Comparison of ENCODE assay signal across 8 mouse cellular contexts in genomic region chrY:90744381-90744981, GRCm38 (mm10). TPM values are rescaled to one million over a fixed set of nuclear protein-coding genes. Genes with fewer than 3 reads are reported as not detected.
DNase-seq lines count a peak whose midpoint lies in the region; ATAC-seq lines count a peak whose summit lies in the region.
"Not testable (repeated sequence)": the region's sequence is repeated elsewhere in the genome, so short reads cannot be mapped to it uniquely, and the experiment has no call there.

No protein-coding gene starts in this region.

- H3K27me3 ChIP-seq in forebrain, embryonic 14.5 days (replicated peaks; ENCODE audit: control insufficient read depth, insufficient read depth, low read length); liver, embryonic 15.5 days; neural tube, embryonic 12.5 days (replicated peaks): not testable (repeated sequence)

- ATAC-seq in CD4-positive, CD25-positive, alpha-beta regulatory T cell, adult 4 months = peak; percentile 72
- peak; percentile 96 for ATAC-seq in forebrain, embryonic 14.5 days
- ATAC-seq in liver, embryonic 15.5 days (ENCODE audit: insufficient read depth) = peak; percentile 85
- ATAC-seq in neural tube, embryonic 12.5 days (ENCODE audit: low FRiP score, low read depth) = peak; percentile 88

- H3K4me1 ChIP-seq in forebrain, embryonic 14.5 days (ENCODE audit: control insufficient read depth, insufficient read depth, low read length); liver, embryonic 15.5 days (replicated peaks); neural tube, embryonic 12.5 days: not testable (repeated sequence)

- H3K9ac ChIP-seq in forebrain, embryonic 14.5 days (ENCODE audit: low read length); liver, embryonic 15.5 days; neural tube, embryonic 12.5 days: not testable (repeated sequence)

- H3K4me3 ChIP-seq in forebrain, embryonic 14.5 days (ENCODE audit: low read depth, low read length) = peak overlapping the region; percentile 12; the same call in 1 of the 2 replicates
- H3K4me3 ChIP-seq in liver, embryonic 15.5 days (replicated peaks) = peak overlapping the region; percentile 43
- 0 out of 2 replicates have a peak overlapping the region, but pooled peaks have one; percentile 13 for H3K4me3 ChIP-seq in neural tube, embryonic 12.5 days

- H3K9me3 ChIP-seq in forebrain, embryonic 14.5 days (replicated peaks; ENCODE audit: control insufficient read depth, low read length) = peaks cover 27% of the 10 kb centered on the region
- H3K9me3 ChIP-seq in liver, embryonic 15.5 days (replicated peaks) = peaks cover 36% of the 10 kb centered on the region
- peaks cover 44% of the 10 kb centered on the region for H3K9me3 ChIP-seq in neural tube, embryonic 12.5 days

- peaks cover 25% of the 10 kb centered on the region for H3K36me3 ChIP-seq in forebrain, embryonic 14.5 days (ENCODE audit: control insufficient read depth, insufficient read depth, low read length)
- peaks cover 46% of the 10 kb centered on the region for H3K36me3 ChIP-seq in liver, embryonic 15.5 days (replicated peaks)
- H3K36me3 ChIP-seq in neural tube, embryonic 12.5 days = peaks cover 39% of the 10 kb centered on the region

- H3K4me2 ChIP-seq in forebrain, embryonic 14.5 days (ENCODE audit: low read length) = not testable (repeated sequence)
- peak overlapping the region; percentile 58 for H3K4me2 ChIP-seq in liver, embryonic 15.5 days
- peak overlapping the region; percentile 27 for H3K4me2 ChIP-seq in neural tube, embryonic 12.5 days (replicated peaks)

- not testable (repeated sequence) for H3K27ac ChIP-seq in forebrain, embryonic 14.5 days (ENCODE audit: low read depth, low read length); neural tube, embryonic 12.5 days
- H3K27ac ChIP-seq in liver, embryonic 15.5 days (replicated peaks) = peak overlapping the region; percentile 19; the same call in 1 of the 2 replicates

- WGBS in forebrain, embryonic 14.5 days = 73% methylated on average over 51 of the region's 51 CpGs
- 58% methylated on average over 51 of the region's 51 CpGs for WGBS in liver, embryonic 15.5 days (ENCODE audit: insufficient replicate concordance)
- WGBS in neural tube, embryonic 12.5 days = 68% methylated on average over 51 of the region's 51 CpGs

- intact Hi-C loops in heart, postnatal 10 days (cut with DNase I) = not testable (repeated sequence)

- DNase-seq in cerebellum, adult 11 months = peak; percentile 95
- peak; percentile 85 for DNase-seq in forebrain, embryonic 14.5 days (ENCODE audit: low spot score)
- peak; percentile 79 to 95 for DNase-seq in heart, postnatal 10 days
- peak; percentile 93 to 95 for DNase-seq in kidney, postnatal 4 days
- peak; percentile 92 for DNase-seq in testis, postnatal 10 days (ENCODE audit: low spot score)

RNA-seq across cellular contexts. Expression of gene Gm21860, which starts 10.1 kb away (rescaled TPM):
- polyA plus RNA-seq in CD4-positive, CD25-positive, alpha-beta regulatory T cell, adult 4 months (2017; shearing (Covaris generic)) = not detected
- not detected in 2 replicates for polyA plus RNA-seq in forebrain, embryonic 14.5 days (2014; fragmentation: Nextera tagmentation; extraction: Ambion mirVana)
- not detected for total RNA-seq in heart, postnatal 10 days (2021)
- not detected in 2 replicates for polyA plus RNA-seq in liver, embryonic 15.5 days (2015; fragmentation: Nextera tagmentation; extraction: Ambion mirVana)
- polyA plus RNA-seq in neural tube, embryonic 12.5 days (2016; fragmentation: Nextera tagmentation; extraction: Ambion mirVana) = not detected in 2 replicates

RNA-seq across cellular contexts. Expression of gene Gm47283, which starts 40.1 kb away (rescaled TPM):
- polyA plus RNA-seq in CD4-positive, CD25-positive, alpha-beta regulatory T cell, adult 4 months (2017; shearing (Covaris generic)) = not detected
- not detected in 2 replicates for polyA plus RNA-seq in forebrain, embryonic 14.5 days (2014; fragmentation: Nextera tagmentation; extraction: Ambion mirVana)
- not detected for total RNA-seq in heart, postnatal 10 days (2021)
- not detected in 2 replicates for polyA plus RNA-seq in liver, embryonic 15.5 days (2015; fragmentation: Nextera tagmentation; extraction: Ambion mirVana)
- not detected in 2 replicates for polyA plus RNA-seq in neural tube, embryonic 12.5 days (2016; fragmentation: Nextera tagmentation; extraction: Ambion mirVana)
